Mouse (Mus musculus) gastrocnemius, adult 18-20 months (tissue): ENCODE measurements around the gene Cracr2b. TPM values are rescaled to one million over a fixed set of nuclear protein-coding genes. Genes with fewer than 3 reads are reported as not detected.
"Not testable (repeated sequence)": the region's sequence is repeated elsewhere in the genome, so short reads cannot be mapped to it uniquely, and the experiment has no call there.

Source experiments
- DNase-seq: peaks from one replicate; pipeline ENCODE4 v3.0.0; 2021; ENCODE audit warnings: low spot score
- total RNA-seq, 2 experiments: library from RNA; stranded (reverse); gene quantifications; 2 replicates each; pipeline ENCODE4 v1.2.3; 2021

Gene Cracr2b
- total RNA-seq, 2 experiments from 2014 or later: 7.2 to 8.9 TPM

DNA sequence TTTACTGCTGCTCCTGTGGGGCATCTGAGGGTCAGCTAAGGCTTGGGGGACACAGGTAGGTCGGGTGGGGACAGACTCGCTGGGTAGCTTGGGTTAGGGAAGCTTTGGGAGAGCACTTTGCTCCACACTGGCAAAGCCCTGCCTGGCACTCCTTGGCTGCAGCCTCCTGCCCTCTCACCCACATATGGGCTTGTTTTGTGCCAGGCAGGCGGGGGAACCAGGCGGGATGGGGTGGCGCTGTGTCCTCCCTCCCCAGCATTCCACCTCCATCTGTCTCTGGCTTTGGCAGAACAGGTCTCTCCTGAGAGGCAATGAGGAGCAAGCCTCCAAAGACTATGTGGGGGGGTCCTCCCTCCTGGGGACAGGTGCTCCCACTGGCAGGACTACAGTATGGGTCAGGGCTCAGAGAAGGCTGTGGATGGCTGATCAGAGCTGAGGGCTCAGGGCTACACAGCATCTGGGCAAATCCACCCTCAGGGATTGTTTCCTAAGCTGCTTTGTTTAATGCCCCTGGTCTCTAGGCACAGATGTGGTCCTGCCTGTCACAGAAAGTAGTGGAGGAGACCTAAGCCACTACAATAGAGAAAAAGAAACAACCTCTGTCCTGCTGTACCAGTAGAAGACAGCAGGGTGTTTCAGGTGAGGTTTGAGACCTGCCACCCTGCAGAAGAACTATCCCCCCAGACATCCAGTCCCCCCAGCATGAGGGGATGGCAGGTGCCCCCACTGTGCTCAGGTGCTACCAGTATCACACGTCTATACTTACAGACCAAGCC lies 28.0 kb upstream of the Cracr2b start:
- peak; percentile 64 for DNase-seq

DNA sequence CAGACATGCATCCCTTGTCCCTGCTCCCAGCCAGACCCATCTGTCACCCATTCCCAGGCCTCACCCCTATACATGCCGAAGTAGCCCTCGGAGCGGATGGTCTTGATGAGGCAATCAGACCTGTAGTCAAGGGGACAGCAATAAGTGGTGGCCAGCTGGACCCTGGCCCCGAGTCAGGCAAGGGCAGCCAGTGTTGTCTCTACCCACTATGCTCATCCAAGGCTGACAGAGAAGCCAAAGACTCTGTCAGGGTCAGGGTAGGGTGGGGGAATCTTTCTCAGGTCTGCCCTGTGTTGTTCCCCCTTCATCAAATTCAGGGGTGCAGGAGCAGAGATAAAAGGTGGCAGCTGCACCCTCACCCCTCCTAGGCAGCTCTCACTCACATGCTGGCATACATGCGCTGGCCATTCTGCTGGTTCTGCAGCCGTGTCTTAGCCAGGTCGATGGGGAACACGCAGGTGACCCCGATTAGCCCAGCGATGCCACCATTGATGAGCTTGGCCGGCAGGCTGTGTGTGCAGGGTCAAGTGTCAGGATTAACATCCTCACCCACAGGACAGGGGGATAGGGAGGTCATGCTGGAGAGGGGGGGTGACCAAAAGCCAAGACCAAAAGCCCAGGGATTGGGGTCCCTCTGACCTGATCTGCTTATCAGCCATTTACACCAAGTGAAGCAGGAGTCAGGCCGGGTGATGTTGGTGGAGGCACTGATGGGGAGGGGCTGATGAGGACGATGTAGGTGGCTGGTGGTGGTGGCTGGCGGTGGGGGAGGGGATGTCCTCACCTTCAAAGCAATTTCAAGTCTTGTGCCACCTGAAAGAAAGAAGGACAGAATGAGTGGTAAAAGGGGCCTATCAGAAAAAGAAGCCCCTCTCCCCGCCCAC lies 27.1 kb upstream of the Cracr2b start:
- no peak for DNase-seq

DNA sequence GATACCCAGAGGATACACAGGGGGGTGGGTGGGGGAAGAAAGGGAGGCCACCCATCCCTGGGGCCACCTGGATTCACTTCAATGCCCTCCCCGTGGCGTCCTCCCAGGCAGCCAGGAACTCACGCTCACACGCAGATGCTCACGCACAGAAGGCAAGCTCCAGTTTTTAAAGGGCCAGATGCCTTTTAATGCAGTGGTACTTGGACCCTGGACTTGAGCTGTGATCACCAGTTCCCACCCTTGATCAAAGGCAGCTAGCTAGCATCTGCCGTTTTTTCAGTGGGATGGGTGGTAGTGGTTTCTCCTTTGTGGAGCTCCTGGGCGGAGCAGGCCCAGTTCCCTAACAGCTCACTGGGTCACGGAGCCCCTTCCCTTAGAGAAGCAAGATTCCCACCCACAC lies 26.4 kb upstream of the Cracr2b start:
- no peak for DNase-seq

DNA sequence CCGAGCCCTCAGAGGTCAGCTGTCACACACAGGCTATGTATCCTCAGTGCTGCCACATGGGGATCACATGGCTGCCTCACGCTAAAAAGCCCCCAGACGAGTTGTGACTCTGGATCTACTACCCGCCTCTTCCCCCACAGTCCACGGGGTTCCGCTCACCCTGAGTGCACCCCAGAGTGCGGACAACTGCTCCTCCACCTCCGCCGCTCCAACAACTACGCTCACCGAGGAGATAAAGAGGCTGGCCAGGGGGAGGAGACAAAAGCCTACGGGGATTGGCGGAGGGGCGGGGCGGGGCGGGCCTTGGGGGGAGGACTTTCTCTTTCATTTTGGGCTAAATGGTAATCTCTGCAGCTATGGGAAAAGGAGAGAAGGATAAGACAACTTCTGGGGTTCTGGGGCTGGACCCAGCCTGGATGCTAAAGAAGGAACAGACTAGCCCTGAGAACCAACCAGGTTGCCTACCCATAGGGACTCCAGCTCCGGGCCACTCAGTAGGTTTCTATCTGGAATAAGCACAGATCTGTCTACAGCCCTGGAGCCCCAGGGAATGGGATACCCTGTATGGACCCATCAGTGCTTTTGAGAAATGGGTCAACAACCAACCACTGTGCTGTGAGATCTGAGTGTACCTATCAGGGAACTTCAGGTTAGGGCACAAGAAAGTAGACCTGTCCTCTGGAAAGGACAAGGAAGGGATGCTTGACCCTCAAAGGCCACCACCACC lies 25.6 kb upstream of the Cracr2b start:
- peak; percentile 57 for DNase-seq

DNA sequence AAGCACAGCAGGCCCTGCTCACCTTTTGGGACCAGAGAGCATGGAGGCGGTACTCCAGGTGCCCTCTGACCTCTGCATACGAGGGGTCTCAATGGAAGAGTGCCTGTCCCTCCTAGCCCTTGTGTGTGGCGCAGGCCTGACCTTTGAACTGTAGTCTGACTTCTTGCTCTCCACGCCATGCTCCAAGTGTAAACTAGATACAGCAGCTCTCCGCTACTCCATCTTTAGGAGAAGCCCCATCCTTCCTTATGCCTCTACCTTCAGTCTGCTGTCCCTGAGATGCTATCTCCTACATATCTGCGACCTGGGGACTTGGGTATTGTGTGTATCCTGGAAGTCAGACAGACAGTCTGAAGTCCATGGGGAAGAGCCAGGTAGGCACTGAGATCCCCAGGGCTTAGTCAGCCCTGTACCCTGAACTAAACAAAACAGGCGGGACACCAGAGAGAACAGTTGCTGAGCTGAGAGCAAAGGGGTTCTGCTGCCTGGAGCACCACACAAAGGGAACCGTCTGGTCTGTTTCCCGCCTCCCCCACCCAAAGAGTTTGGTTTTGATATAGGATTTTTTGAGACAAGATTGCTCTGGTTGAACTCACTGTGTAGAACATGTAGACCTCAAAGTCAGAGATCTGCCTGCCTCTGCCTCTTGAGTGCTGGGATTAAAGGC lies 24.9 kb upstream of the Cracr2b start:
- DNase-seq: no peak

DNA sequence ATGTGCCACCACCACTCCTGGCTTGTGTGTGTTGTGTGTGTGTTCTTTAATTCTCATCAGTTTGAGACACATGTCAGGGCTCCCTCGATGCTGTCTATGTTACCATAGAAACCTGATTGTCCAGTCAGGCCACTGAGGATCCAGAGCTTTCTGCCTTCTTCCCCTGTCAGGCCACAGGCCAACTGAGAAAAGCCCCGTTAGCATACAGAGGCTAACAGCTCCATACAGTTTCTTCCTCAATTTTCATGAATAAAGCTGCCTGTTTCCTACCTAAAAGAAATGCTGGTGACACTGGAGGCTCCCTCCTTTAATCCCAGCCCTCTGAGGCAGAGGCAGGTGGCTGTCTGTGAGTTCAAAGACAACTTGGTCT lies 24.4 kb upstream of the Cracr2b start:
- no peak for DNase-seq

DNA sequence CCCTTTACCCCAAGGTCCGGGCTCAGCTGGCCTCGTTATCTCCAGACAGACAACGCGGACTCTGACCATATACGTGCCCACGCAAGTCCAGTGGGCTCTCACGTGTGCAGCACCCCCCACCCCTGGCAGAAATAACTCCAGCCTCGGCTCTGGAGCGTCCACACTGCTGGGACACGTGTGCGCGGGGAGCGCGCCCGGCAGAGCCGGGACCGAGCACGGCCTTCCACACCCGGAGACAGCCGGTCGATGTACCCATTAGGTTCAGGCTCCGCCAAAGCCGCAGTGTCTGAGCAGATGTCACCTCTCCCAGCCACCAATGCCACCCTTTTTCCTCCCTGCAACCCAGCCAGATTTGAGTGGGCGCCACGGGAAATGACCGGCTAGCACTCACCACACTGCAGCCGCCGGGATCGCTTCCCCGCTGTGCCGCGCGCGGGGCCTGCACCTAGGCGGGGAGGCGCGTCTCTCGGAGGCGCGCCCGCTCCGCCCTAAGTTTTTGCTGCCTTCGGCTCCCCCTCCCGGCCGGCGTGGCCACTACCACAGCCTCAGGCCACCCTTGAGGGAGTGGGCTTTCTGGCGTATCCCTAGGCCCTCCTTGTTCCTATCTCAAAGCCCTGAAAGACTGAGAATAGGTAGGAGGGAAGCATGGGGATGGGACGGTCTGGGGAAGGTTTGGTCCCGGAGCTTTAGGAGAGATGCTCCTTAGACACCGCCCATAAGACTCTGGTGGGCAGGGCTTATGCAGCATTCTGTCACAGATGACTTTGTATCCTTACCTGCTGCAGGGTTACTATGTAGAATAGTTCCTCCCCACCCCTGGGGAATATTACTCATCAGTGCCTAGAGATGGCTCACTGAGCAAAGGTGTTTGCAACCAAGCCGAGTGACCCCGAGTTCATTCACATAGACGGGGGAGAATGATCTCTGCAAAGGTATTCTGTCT lies 23.4 kb upstream of the Cracr2b start, which contains the start of gene Slc25a22:
Slc25a22 (minus strand) TSS at position 715 of the 943 bp plus-strand sequence.
- peak; percentile 79 for DNase-seq

DNA sequence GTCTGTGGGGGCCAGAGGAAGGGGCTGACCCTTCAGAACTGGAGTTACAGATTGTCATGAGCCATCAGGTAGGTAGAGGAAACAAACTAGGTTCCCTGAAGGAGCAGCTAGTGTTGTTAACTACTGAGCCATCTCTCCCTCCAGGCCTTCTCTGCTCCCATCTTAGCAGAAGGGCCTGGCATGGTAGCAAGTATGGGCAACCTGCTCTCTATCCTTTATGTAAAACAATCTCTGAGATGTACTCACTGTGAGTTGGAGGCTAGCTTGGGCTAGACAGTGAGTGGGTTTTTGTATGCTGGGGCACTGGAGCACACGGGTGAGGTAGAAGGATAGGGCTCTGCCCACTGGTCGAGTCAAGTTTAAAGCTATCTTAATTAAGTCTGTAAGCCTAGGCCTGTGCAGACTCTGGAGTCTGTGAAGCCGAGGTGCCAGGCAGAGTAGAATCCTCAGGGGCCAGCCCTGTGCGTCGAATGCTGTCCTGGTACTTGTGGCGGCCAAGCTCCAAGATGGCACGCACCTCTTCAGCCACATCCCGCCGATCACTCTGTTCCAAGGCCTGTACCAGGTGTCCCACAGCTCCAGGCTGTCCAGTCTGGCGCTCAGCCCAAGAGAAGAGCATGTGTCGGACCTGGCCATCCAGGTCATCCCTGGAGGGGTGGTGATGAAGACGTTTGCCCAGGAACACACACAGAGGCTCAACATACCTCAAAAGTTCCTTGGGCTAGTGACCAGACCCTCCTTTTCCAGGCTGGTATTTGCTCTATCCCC lies 22.5 kb upstream of the Cracr2b start:
- no peak for DNase-seq

DNA sequence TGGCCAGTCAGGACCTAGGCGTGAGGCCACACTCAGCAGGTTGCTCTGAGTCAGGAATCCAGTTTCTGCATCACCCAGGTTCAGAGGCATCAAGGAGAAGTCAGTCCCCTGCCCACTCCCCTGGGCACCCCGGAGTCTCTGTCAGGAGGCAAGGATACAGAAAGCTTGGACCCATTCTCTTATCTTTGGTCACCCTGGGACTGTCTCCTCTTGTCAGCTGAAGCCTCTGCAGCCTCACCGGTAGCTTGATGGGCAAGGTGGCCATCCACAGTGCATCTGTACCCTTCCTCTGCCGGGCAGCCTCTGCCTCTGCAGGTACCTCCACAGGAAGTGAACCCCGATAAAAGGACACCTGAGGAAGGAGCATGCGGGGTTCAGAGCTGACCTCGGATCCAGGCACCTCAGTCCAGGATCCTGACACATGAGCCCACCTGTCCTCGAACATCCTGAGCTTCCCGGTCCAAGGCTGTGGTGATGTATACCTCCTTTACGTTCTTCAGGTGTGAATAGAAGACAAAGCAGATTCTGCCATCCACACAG lies 21.7 kb upstream of the Cracr2b start:
- no peak for DNase-seq

DNA sequence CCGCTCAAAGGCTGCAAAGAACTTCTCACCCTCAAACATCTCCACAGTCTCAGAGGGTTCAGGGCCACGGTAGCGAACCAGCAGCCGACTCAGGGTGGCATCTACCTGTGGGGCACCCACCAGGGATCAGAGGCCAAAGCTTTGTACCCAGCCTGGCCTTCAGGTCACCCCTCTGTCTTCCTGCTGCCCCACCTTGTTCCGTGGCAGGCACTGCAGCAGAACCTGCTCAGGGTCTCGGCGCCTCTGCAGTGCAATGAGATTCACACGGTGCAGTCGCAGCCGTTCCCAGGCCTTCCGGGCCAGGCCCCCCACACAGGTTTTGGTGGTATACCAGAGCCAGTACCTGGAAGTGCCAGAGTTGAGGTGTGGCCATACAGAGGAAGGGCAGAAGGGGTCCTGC lies 21.1 kb upstream of the Cracr2b start:
- DNase-seq: no peak

DNA sequence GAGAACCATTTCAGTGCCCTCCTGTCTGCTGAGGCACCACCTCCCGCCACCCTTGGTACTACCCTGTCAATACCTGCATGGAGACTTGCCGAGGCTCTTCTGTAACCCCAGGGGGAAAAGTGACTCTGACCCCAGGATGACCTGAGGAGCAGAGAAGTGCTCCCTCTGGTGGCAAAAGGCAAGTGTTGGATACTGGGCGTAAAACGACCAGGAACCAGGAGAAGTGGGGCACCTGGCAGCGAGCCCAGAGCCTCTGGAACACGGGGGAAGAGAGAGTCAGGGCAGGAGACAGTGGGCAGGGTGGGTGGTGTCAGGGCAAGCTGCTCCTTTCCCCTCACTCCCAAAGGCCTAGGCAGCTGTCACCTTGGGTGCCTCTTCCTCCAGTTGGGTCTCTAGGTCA lies 20.3 kb upstream of the Cracr2b start:
- DNase-seq: peak; percentile 52

DNA sequence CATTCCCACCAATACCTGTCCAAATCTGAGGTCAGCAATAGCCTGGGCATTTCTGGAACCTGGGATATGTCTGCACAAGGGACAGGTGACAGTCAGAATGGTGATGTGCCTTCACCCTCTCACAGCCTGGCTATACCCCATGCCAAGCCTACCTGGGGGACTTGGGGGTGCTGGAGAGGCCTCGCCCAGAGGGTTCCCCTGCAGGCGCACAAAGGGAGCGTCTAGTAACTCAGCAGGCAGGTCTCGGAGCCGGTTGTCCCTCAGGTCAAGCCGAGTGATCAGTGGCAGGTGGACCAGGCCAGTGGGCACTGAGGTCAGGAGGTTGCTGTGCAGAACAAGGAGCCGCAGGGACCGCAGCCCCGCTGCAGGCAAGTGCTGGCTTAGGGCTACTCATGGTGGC lies 19.4 kb upstream of the Cracr2b start:
- DNase-seq: no peak

DNA sequence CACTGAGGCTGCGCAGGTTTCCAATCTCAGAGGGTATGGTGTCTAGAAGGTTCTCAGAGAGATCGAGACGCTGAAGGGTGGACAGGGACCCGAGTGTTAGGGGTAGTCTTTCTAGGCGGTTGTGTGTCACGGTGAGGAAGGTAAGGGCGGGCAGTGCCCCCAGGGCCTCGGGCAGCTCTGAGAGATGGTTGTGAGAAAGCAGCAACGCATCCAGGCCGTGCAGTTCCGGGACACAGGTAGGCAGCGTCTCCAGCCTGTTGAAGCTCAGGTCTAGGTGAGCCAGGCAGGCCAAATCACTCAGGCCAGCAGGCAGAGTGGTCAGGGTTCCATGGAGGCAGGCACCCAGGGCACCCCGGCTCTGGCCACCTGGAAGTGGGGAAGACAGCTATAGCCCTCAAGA lies 18.7 kb upstream of the Cracr2b start:
- no peak for DNase-seq

DNA sequence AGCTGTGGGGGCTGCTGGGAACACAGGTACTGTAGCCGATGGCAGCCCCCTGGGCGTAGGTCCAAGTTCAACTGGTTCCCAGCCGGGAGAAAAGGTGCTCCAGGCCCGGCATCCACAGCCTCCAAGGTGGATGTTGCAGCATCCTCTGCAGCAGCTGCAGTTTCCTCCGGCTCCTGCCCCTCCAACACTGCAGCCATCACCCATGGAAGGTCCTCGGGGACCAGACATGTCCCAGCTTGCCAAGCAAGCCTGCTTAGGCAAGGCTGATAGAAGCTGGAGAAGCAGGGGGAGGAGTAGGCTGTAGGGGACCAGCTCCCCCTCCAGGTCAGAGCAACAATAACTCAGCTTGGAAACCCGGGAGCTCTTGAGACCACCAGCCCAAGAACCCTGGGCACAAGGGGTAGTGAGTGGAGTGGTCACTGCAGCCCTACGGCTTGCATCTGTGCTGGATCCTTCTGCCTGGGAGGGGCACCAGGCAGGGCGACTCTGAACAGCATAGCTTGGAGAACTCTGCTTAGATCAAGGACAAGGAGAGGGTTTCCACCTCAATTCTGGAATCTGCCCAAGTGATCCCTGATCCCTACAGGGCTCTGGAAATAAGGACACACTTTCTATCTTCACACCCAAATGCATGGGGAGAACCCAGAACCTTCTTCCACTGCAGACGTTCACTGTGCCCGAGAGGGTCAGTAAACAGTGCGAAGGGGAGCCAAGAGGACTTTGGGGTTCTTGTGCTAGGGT lies 17.6 kb upstream of the Cracr2b start:
- no peak for DNase-seq

DNA sequence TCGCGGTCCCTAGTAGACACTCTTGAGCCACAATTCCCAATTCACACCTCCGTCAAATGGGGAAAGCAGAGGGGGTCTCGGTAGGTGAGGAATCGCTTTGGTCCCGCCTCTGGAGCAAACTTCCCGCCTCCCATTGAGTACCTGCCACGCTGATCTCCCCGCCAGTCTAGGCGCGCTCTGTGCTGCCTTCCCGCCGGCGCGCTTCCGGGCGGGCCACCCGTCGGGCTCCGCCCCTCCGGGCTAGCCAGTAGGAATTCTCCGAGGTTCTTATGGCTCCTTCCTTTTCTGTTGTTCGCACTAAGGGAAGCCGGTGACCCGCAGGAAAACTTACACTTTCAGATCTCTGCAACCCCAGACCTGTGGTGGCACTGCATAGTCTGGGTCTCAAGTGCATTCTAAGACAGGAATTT lies 17.1 kb upstream of the Cracr2b start, which contains the start of gene Pidd1:
Pidd1 (minus strand) TSS at position 198 of the 410 bp plus-strand sequence.
- peak; percentile 44 for DNase-seq

DNA sequence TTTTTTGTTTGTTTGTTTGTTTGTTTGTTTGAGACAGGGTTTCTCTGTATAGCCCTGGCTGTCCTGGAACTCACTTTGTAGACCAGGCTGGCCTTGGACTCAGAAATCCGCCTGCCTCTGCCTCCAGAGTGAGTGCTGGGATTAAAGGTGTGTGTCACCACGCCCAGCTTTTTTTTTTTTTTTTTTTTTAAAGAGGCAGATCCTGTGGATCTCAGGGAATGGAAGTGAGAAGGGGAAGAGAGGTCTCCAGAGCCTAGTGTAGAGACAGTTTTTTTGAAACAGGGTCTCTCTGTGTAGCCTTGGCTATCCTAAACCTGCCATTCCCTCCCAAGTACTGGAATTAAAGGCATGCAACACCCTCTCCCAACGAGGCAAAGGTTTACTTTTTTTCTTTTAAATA lies 14.5 kb upstream of the Cracr2b start:
- not testable (repeated sequence) for DNase-seq

DNA sequence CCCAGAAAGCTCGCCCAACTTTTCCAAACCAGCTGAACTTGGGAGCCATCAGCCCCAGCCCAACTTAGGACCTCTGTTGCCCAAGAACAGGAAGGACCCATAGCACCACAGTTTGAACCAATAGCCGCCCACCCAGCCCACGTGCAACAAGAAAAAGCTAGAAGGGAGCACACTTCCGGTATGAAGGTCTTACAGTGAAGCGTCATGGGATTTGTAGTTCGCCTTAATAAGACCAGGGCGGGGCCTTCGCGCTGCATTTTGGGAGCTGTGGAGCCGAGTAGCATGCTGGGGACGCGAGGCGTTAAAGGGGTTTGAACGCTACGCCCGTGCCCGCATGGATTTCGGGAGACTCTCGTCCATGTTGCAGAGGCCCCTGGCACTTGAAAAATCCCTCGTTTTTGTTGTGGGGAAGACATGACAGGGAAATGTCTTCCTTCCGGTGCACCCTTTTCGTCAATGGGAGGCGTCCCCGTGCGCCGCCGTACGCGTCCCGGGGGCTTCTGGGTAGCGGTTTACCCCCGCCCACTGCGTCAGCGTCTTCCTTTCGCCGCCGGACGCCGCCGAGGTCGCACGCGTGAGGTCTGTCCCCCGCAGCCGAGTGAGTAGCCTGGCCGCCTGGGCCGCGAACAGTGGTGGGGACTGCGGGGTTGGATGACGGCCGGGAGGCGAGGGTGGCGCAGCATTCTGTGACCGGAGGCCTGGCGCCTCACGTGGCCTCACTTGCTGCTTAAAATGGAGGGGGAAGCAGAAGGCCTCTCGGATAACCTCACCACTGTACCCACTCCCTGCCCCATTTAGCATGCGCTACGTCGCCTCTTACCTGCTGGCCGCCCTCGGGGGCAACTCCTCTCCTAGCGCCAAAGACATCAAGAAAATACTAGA lies 13.5 kb upstream of the Cracr2b start, which contains the start of gene Rplp2:
Rplp2 (plus strand) TSS at position 261 of the 882 bp plus-strand sequence.
- peak; percentile 94 for DNase-seq
